8 mouse cellular contexts compared by ENCODE assay signal in genomic region chr4:21776946-21777265, GRCm38 (mm10). TPM values are rescaled to one million over a fixed set of nuclear protein-coding genes. Genes with fewer than 3 reads are reported as not detected.
DNase-seq lines count a peak whose midpoint lies in the region; ATAC-seq and TF ChIP-seq lines count a peak whose summit lies in the region.

No protein-coding gene starts in this region.

- WGBS in heart, embryonic 12.5 days, result 11% methylated on average over 9 of the region's 9 CpGs
- 11% methylated on average over 9 of the region's 9 CpGs for WGBS in hindbrain, embryonic 12.5 days
- WGBS in midbrain, embryonic 12.5 days, result 9% methylated on average over 9 of the region's 9 CpGs

- ATAC-seq in heart, embryonic 12.5 days (ENCODE audit: insufficient number of reproducible peaks, low FRiP score), result no peak
- no peak for ATAC-seq in hindbrain, embryonic 12.5 days (ENCODE audit: low FRiP score)
- no peak for ATAC-seq in midbrain, embryonic 12.5 days (ENCODE audit: low FRiP score, low read depth)

- peaks cover 6% of the 10 kb centered on the region; the same call in 1 of the 2 replicates for H3K4me1 ChIP-seq in heart, embryonic 12.5 days (replicated peaks)
- H3K4me1 ChIP-seq in ES-Bruce4 (ENCODE audit: control insufficient read depth, insufficient read depth, low read length), result peaks cover 1% of the 10 kb centered on the region
- peaks cover 5% of the 10 kb centered on the region for H3K4me1 ChIP-seq in hindbrain, embryonic 12.5 days
- H3K4me1 ChIP-seq in midbrain, embryonic 12.5 days, result peaks cover 5% of the 10 kb centered on the region

- H3K27me3 ChIP-seq in heart, embryonic 12.5 days (replicated peaks), result no peaks in the 10 kb centered on the region
- H3K27me3 ChIP-seq in ES-Bruce4 (ENCODE audit: control insufficient read depth, insufficient read depth, low read length, poor library complexity, severe bottlenecking), result no peaks in the 10 kb centered on the region
- H3K27me3 ChIP-seq in hindbrain, embryonic 12.5 days, result no peaks in the 10 kb centered on the region
- no peaks in the 10 kb centered on the region for H3K27me3 ChIP-seq in midbrain, embryonic 12.5 days

- TF ChIP-seq EP300 in ES-Bruce4 (IDR thresholded peaks at IDR 0.05; ENCODE audit: insufficient read depth, low read depth, low read length), result no peak

- no peaks in the 10 kb centered on the region for H3K9me3 ChIP-seq in heart, embryonic 12.5 days (replicated peaks)
- H3K9me3 ChIP-seq in ES-Bruce4 (replicated peaks; ENCODE audit: control insufficient read depth, insufficient read depth, low read length, poor library complexity, severe bottlenecking), result no peaks in the 10 kb centered on the region
- no peaks in the 10 kb centered on the region for H3K9me3 ChIP-seq in hindbrain, embryonic 12.5 days (replicated peaks)
- H3K9me3 ChIP-seq in midbrain, embryonic 12.5 days, result no peaks in the 10 kb centered on the region

- no peak for DNase-seq in heart, adult 11 months
- DNase-seq in urinary bladder, postnatal 10 days (ENCODE audit: low spot score), result no peak
- DNase-seq in thymus, postnatal 14 days, result no peak
- DNase-seq in spleen, postnatal 10 days (ENCODE audit: low spot score in 2 of 2), result no peak

- no peak overlapping the region for H3K27ac ChIP-seq in heart, embryonic 12.5 days (ENCODE audit: poor library complexity, severe bottlenecking)
- H3K27ac ChIP-seq in ES-Bruce4 (ENCODE audit: insufficient read depth, low read length), result no peak overlapping the region
- H3K27ac ChIP-seq in hindbrain, embryonic 12.5 days, result no peak overlapping the region
- H3K27ac ChIP-seq in midbrain, embryonic 12.5 days (replicated peaks), result no peak overlapping the region

- H3K4me3 ChIP-seq in heart, embryonic 12.5 days, result peak overlapping the region; percentile 79
- peak overlapping the region; percentile 98 for H3K4me3 ChIP-seq in ES-Bruce4 (ENCODE audit: low read depth, low read length)
- H3K4me3 ChIP-seq in hindbrain, embryonic 12.5 days, result peak overlapping the region; percentile 77
- H3K4me3 ChIP-seq in midbrain, embryonic 12.5 days, result peak overlapping the region; percentile 83

- H3K4me2 ChIP-seq in heart, embryonic 12.5 days, result peak overlapping the region; percentile 78
- peak overlapping the region; percentile 61 for H3K4me2 ChIP-seq in hindbrain, embryonic 12.5 days (replicated peaks)
- H3K4me2 ChIP-seq in midbrain, embryonic 12.5 days (replicated peaks), result peak overlapping the region; percentile 67

- H3K9ac ChIP-seq in heart, embryonic 12.5 days, result peak overlapping the region; percentile 85
- H3K9ac ChIP-seq in ES-Bruce4 (ENCODE audit: low read depth, poor library complexity, severe bottlenecking), result peak overlapping the region; percentile 94
- H3K9ac ChIP-seq in hindbrain, embryonic 12.5 days, result peak overlapping the region; percentile 87; the same call in 1 of the 2 replicates
- peak overlapping the region; percentile 73 for H3K9ac ChIP-seq in midbrain, embryonic 12.5 days (replicated peaks)

- TF ChIP-seq POLR2A in ES-Bruce4 (IDR thresholded peaks at IDR 0.05; ENCODE audit: insufficient read depth, low read length), result no peak

- no peak for TF ChIP-seq CTCF in ES-Bruce4 (IDR thresholded peaks at IDR 0.05; ENCODE audit: low read depth, low read length)

- H3K36me3 ChIP-seq in heart, embryonic 12.5 days, result peaks cover 10% of the 10 kb centered on the region
- H3K36me3 ChIP-seq in ES-Bruce4 (ENCODE audit: control insufficient read depth, insufficient read depth, low read length, poor library complexity, severe bottlenecking), result peaks cover 16% of the 10 kb centered on the region
- H3K36me3 ChIP-seq in hindbrain, embryonic 12.5 days, result peaks cover 9% of the 10 kb centered on the region
- H3K36me3 ChIP-seq in midbrain, embryonic 12.5 days, result peaks cover 10% of the 10 kb centered on the region

RNA-seq across cellular contexts. Expression of gene Tstd3, which starts 9.9 kb away (rescaled TPM):
- polyA plus RNA-seq in heart, embryonic 12.5 days (2016; fragmentation: Nextera tagmentation; extraction: Ambion mirVana), result 22.5 and 23.5 TPM in 2 replicates
- 12.6 and 13.1 TPM in 2 replicates for polyA plus RNA-seq in ES-Bruce4 (2011; ENCODE audit: insufficient read depth, insufficient read length, low read depth, missing spikeins)
- polyA plus RNA-seq in hindbrain, embryonic 12.5 days (2016; fragmentation: Nextera tagmentation; extraction: Ambion mirVana), result 24.9 and 27.3 TPM in 2 replicates
- 28.1 and 28.5 TPM in 2 replicates for polyA plus RNA-seq in midbrain, embryonic 12.5 days (2016; fragmentation: Nextera tagmentation; extraction: Ambion mirVana)

RNA-seq across cellular contexts. Expression of gene Usp45, which starts 9.9 kb away (rescaled TPM):
- polyA plus RNA-seq in heart, embryonic 12.5 days (2016; fragmentation: Nextera tagmentation; extraction: Ambion mirVana), result 10.1 and 10.4 TPM in 2 replicates
- polyA plus RNA-seq in ES-Bruce4 (2011; ENCODE audit: insufficient read depth, insufficient read length, low read depth, missing spikeins), result 32.7 and 38.1 TPM in 2 replicates
- 11.3 and 11.5 TPM in 2 replicates for polyA plus RNA-seq in hindbrain, embryonic 12.5 days (2016; fragmentation: Nextera tagmentation; extraction: Ambion mirVana)
- 9.5 and 10.9 TPM in 2 replicates for polyA plus RNA-seq in midbrain, embryonic 12.5 days (2016; fragmentation: Nextera tagmentation; extraction: Ambion mirVana)

RNA-seq across cellular contexts. Expression of gene Ccnc, which starts 49.4 kb away (rescaled TPM):
- polyA plus RNA-seq in heart, embryonic 12.5 days (2016; fragmentation: Nextera tagmentation; extraction: Ambion mirVana), result 30.5 and 31.1 TPM in 2 replicates
- polyA plus RNA-seq in ES-Bruce4 (2011; ENCODE audit: insufficient read depth, insufficient read length, low read depth, missing spikeins), result 79.5 and 95.5 TPM in 2 replicates
- polyA plus RNA-seq in hindbrain, embryonic 12.5 days (2016; fragmentation: Nextera tagmentation; extraction: Ambion mirVana), result 62.6 and 62.8 TPM in 2 replicates
- polyA plus RNA-seq in midbrain, embryonic 12.5 days (2016; fragmentation: Nextera tagmentation; extraction: Ambion mirVana), result 67.8 and 68.9 TPM in 2 replicates
